Mouse (Mus musculus): ENCODE data around the gene Erich3. TPM values are rescaled to one million over a fixed set of nuclear protein-coding genes. Genes with fewer than 3 reads are reported as not detected.

Gene Erich3
- polyA plus RNA-seq, 1 experiment from 2014 or later = not detected

DNA sequence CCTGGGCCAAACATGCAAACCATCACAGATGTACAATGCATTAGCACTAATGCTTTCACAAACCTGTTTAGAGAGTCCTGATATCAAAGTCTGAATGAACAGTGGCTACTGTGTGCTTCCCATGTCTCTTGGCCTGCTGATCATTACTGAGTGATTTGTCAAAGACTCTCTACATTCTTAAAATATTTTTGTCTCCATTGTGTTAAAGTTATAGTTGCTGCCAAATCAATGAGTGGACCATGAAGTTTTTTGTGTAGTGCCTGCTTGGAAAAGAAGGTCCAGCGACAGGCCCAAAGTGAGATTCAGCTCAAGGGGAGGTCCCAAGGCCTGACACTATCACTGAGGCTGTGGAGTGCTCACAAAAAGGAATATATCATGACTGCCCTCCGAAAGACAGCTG, 108.0 kb downstream of the Erich3 start:
- no peaks in the 10 kb centered on the region for H3K4me1 ChIP-seq (replicated peaks)
- H3K27ac ChIP-seq (replicated peaks) = no peak overlapping the region
- H3K27me3 ChIP-seq = no peaks in the 10 kb centered on the region
- no peak for ATAC-seq (ENCODE audit: insufficient read depth)
- WGBS (ENCODE audit: insufficient replicate concordance) = 53% methylated on average over 2 of the region's 2 CpGs
- H3K9ac ChIP-seq = no peak overlapping the region
- no peaks in the 10 kb centered on the region for H3K9me3 ChIP-seq (replicated peaks)
- H3K36me3 ChIP-seq (replicated peaks) = no peaks in the 10 kb centered on the region
- H3K4me3 ChIP-seq (replicated peaks) = no peak overlapping the region
- no peak overlapping the region for H3K4me2 ChIP-seq

DNA sequence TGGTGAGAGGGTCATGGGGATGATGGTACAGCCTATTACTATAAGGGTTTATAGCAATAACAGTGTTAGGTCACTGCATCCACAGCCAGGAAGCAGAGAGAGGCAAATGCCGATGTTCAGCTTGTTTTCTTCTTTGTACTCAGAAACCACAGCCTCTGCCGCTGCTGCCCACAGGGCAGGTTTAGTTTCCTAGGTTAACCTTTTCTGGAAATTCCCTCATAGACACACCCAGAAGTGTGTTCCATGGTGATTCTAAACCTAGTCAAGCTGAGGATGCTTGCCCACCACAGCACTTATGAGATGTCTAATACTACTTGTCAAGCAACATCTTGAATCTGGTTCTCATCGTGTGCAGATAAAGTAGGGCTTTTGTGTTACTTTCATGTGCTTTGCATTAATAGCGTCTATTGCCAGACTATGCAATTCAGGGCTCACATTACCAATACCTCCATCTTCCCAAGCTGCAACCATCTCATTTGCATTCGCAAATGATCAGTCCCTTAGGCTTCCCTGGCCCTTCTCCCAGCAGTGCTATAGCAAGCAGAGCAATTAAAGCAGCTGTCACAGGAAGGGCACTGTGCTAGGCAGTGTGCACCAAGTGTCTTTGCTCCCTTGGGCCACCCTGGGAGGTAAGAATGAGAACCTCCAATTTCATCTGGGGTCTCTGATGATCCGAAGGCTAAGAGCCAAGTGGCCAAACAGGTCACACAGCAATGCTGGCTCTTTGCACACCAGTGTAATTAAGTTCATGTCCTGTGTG, 115.4 kb downstream of the Erich3 start:
- no peaks in the 10 kb centered on the region for H3K9me3 ChIP-seq (replicated peaks)
- no peaks in the 10 kb centered on the region for H3K36me3 ChIP-seq (replicated peaks)
- H3K27ac ChIP-seq (replicated peaks) = no peak overlapping the region
- no peak overlapping the region for H3K4me2 ChIP-seq
- H3K27me3 ChIP-seq = no peaks in the 10 kb centered on the region
- H3K4me1 ChIP-seq (replicated peaks) = no peaks in the 10 kb centered on the region
- WGBS (ENCODE audit: insufficient replicate concordance) = 40% methylated on average over 6 of the region's 6 CpGs
- no peak overlapping the region for H3K4me3 ChIP-seq (replicated peaks)
- ATAC-seq (ENCODE audit: insufficient read depth) = no peak
- no peak overlapping the region for H3K9ac ChIP-seq

DNA sequence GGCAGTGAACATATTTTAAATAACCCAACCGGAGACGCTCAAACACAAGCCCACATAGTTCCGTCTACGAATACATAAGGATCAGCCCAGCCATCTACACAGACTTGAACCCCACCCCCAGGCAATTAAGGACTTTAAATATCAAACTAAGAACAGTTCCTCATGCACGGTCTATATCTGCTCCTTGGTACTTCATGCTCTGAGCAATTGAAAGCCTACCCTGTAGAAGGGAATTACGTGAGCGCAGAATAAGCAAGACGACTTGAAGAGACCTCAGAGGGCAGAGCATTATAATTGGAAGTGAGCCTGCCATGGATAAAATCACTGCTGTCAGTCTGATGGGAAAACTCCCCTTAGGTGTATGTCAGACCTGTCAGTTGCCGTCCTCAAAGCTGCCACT, 122.7 kb downstream of the Erich3 start:
- Histone ChIP-seq H3K27me3 (no peaks in the 10 kb centered on the region), H3K4me1 (replicated peaks) (no peaks in the 10 kb centered on the region)

DNA sequence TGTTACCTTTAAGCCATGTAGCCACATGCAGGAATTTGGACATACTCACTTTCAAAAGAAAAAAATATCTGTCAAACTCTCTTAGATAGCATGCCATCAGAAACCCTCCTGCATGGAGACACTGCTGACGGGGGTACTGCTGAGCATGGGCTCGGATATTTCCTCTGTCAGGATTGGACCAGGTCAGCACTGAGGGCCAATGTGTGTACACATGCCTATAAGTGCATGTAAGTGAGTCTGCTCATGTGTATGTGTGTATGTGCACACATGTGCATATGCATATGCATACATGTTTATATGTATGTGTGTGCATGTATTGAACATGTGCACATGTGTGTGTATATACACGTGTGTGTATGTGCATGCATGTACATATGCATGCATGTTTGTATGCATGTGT, 124.0 kb downstream of the Erich3 start:
- WGBS (ENCODE audit: insufficient replicate concordance) = 45% methylated on average over 3 of the region's 3 CpGs
- no peak overlapping the region for H3K9ac ChIP-seq
- no peaks in the 10 kb centered on the region for H3K9me3 ChIP-seq (replicated peaks)
- H3K4me1 ChIP-seq (replicated peaks) = no peaks in the 10 kb centered on the region
- H3K36me3 ChIP-seq (replicated peaks) = no peaks in the 10 kb centered on the region
- H3K27me3 ChIP-seq = no peaks in the 10 kb centered on the region
- H3K4me3 ChIP-seq (replicated peaks) = no peak overlapping the region
- H3K27ac ChIP-seq (replicated peaks) = no peak overlapping the region
- no peak for ATAC-seq (ENCODE audit: insufficient read depth)
- no peak overlapping the region for H3K4me2 ChIP-seq

More for the DNA sequence above, 122.7 kb downstream of the Erich3 start:
- ATAC-seq (ENCODE audit: insufficient read depth) = no peak
- H3K9ac ChIP-seq = no peak overlapping the region
- H3K9me3 ChIP-seq (replicated peaks) = no peaks in the 10 kb centered on the region
- no peak overlapping the region for H3K4me2 ChIP-seq
- no peak overlapping the region for H3K27ac ChIP-seq (replicated peaks)
- 82% methylated on average over 9 of the region's 9 CpGs for WGBS (ENCODE audit: insufficient replicate concordance)
- no peaks in the 10 kb centered on the region for H3K36me3 ChIP-seq (replicated peaks)
- H3K4me3 ChIP-seq (replicated peaks) = no peak overlapping the region

DNA sequence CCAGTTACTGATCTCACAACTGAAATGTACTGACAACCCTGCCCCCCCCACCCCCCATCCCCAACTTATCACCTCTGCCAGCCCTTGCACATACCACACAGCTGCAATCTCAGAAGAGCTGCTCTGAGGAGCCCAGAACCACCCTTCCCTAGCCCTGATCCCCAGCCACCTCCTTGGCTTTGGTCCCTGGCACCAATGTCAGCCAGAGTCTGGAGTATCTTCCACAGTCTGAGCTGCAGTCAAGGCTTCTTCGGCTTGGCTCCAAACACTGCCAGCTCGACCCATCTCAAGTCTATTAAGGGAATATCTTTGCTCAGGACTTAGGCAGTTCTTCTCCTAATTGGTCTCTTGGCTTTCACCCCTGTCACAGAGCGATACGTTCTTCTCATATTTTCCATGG, 129.9 kb downstream of the Erich3 start:
- Histone ChIP-seq H3K9ac (no peak overlapping the region), H3K27me3 (no peaks in the 10 kb centered on the region), H3K4me1 (replicated peaks) (no peaks in the 10 kb centered on the region), H3K4me2 (no peak overlapping the region), H3K4me3 (replicated peaks) (no peak overlapping the region), H3K9me3 (replicated peaks) (no peaks in the 10 kb centered on the region), H3K27ac (replicated peaks) (no peak overlapping the region), H3K36me3 (replicated peaks) (no peaks in the 10 kb centered on the region)
- WGBS (ENCODE audit: insufficient replicate concordance) = 58% methylated on average over 4 of the region's 4 CpGs
- no peak for ATAC-seq (ENCODE audit: insufficient read depth)

DNA sequence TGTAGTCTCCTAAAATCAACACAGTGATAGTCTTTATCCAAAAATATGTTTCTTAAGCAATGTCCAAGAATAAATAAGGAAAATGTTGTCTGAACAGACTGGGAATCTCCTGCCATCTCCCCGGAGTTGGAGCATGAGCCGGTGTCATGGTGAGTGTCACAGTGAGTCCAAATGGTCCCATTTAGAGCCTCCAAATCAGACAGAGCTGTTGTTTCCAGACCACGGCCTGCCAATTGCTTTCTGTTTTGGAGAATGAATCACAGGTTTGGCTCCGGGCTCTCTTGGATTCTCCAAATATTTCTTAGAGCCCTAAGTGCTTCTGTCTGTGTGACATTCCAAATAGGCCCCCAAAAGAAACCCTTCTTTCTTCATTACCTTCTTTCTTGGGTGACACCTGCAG, 135.1 kb downstream of the Erich3 start:
- no peaks in the 10 kb centered on the region for H3K4me1 ChIP-seq (replicated peaks)
- no peaks in the 10 kb centered on the region for H3K27me3 ChIP-seq
- no peak overlapping the region for H3K4me2 ChIP-seq
- no peak overlapping the region for H3K9ac ChIP-seq
- H3K9me3 ChIP-seq (replicated peaks) = no peaks in the 10 kb centered on the region
- H3K4me3 ChIP-seq (replicated peaks) = no peak overlapping the region
- ATAC-seq (ENCODE audit: insufficient read depth) = no peak
- no peak overlapping the region for H3K27ac ChIP-seq (replicated peaks)
- 65% methylated on average over 4 of the region's 4 CpGs for WGBS (ENCODE audit: insufficient replicate concordance)
- no peaks in the 10 kb centered on the region for H3K36me3 ChIP-seq (replicated peaks)

DNA sequence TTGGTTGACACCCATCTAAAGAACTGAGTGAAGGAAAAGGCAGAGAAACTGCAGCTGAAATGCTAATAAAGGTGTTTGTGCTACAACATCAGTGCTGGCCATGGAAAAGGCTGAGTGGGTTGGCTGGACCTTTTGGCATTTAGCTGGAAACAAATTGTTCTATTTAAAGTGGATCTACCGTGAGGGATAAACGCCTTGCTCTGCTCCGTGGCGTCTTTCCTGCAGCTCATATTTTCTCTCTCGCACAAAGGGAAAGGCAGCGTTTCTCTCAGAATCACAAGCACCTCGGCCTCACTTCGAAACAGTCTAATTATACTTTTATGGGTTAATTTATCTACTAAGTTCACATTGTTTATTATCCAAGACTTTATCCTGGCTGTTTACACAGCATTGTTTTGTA, 136.8 kb downstream of the Erich3 start:
- ATAC-seq (ENCODE audit: insufficient read depth) = no peak
- Histone ChIP-seq H3K4me1 (replicated peaks) (no peaks in the 10 kb centered on the region), H3K9ac (no peak overlapping the region), H3K9me3 (replicated peaks) (no peaks in the 10 kb centered on the region), H3K27ac (replicated peaks) (no peak overlapping the region), H3K27me3 (no peaks in the 10 kb centered on the region), H3K36me3 (replicated peaks) (no peaks in the 10 kb centered on the region), H3K4me3 (replicated peaks) (no peak overlapping the region), H3K4me2 (no peak overlapping the region)
- 68% methylated on average over 8 of the region's 8 CpGs for WGBS (ENCODE audit: insufficient replicate concordance)

DNA sequence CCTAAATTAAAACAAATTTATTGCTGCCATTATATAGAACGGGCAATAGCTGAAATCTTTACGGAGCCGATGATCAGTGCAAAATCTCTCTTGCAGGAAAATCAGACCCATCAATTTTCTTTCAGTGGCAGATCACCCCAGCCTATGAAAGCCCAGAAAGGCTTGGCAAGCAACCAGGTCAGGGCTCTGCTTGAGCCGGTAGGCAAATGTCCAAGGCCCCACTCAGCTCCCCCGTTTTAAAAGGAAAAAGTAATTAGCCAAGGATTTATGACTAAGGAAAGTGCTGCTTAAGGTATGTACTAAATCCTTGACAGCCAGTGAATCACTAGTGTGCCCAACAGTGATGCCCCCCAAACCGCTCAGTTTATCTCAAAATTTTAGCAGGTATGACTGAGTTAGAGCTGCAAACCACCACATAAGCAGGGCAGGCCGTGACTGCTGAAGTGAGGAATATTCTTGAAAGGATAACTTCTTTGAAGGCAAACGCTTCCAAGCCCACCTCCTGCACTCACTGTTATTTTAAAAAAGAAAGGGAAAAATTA, 137.3 kb downstream of the Erich3 start:
- no peaks in the 10 kb centered on the region for H3K9me3 ChIP-seq (replicated peaks)
- H3K4me1 ChIP-seq (replicated peaks) = no peaks in the 10 kb centered on the region
- no peak overlapping the region for H3K4me3 ChIP-seq (replicated peaks)
- no peak overlapping the region for H3K4me2 ChIP-seq
- WGBS (ENCODE audit: insufficient replicate concordance) = 60% methylated on average over 8 of the region's 8 CpGs
- ATAC-seq (ENCODE audit: insufficient read depth) = no peak
- H3K27me3 ChIP-seq = no peaks in the 10 kb centered on the region
- H3K36me3 ChIP-seq (replicated peaks) = no peaks in the 10 kb centered on the region
- H3K9ac ChIP-seq = no peak overlapping the region
- H3K27ac ChIP-seq (replicated peaks) = no peak overlapping the region

DNA sequence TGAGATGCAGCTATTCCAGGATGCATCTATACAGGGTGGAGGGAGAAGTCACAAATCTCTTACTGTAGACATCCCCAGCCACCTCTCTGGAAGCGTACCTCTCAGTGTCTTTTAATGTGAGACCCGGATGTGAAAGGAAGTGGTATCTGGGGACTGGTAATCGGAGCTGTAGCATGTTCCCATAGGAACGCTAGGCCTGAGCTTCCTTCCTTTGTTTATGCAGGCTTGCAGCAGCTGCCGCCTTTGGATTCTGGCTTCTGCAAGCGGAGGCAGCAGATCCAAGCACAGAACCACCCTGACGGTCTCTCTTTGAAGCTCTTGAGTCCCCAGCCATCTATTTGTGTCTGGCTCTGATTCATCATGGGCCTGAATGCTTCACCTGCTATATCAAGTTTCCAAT, 143.0 kb downstream of the Erich3 start:
- 16% methylated on average over 7 of the region's 7 CpGs for WGBS (ENCODE audit: insufficient replicate concordance)
- no peak overlapping the region for H3K4me3 ChIP-seq (replicated peaks)
- ATAC-seq (ENCODE audit: insufficient read depth) = no peak

DNA sequence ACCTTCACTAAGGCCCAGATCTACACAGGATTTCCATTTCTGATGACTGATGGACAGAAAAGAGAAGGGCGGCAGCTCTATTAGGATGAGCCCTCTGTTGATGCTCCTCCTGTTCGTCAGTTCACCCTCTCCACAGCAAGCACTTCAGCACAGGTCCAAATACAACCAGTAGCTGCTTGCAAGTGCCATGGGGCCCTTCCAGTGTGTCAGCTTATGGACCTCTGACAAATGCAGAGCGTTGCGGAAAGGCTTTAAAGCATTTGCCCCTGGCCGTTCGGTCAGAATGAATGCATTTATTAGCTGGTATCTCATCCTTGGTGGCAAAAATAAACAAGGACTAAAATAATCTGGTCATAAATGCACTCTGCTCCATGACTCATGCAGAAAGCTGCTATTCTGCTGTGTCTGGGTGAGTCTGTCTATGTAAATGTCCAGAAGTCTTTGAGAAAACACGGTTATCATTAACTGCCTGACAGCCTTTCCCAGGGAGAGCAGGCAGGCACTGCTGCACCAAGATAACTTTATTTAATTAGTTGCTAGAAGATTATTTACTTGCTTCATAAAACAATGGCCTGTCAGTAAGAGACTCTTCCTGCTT, 146.7 kb downstream of the Erich3 start:
- Histone ChIP-seq H3K4me1 (replicated peaks) (no peaks in the 10 kb centered on the region), H3K36me3 (replicated peaks) (no peaks in the 10 kb centered on the region), H3K4me3 (replicated peaks) (no peak overlapping the region), H3K9me3 (replicated peaks) (no peaks in the 10 kb centered on the region), H3K9ac (no peak overlapping the region), H3K27ac (replicated peaks) (no peak overlapping the region), H3K4me2 (no peak overlapping the region), H3K27me3 (no peaks in the 10 kb centered on the region)
- ATAC-seq (ENCODE audit: insufficient read depth) = no peak
- WGBS (ENCODE audit: insufficient replicate concordance) = 60% methylated on average over 7 of the region's 7 CpGs

More for the DNA sequence above, 143.0 kb downstream of the Erich3 start:
- Histone ChIP-seq H3K4me2 (no peak overlapping the region), H3K9ac (no peak overlapping the region), H3K4me1 (replicated peaks) (no peaks in the 10 kb centered on the region), H3K9me3 (replicated peaks) (no peaks in the 10 kb centered on the region), H3K27me3 (no peaks in the 10 kb centered on the region), H3K36me3 (replicated peaks) (no peaks in the 10 kb centered on the region), H3K27ac (replicated peaks) (no peak overlapping the region)

DNA sequence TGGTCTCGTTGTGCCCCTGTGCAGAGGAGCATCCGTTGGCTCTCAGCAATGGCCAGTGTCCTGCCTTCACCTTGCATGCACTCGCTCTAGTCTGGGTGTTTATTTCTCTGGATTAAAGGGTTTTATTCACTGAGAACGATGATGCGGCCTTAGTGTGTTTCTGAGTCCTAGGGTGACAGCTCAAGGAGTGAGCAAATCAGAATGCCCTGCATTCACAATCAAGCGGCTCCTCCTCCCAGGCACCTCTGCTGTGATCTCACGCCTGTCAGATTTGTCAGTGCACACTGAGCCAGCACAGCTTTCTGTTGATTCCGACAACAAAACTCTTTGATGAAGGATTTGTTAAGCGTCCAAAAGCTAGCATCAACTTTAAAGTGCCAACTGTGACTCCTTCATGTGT, 147.6 kb downstream of the Erich3 start:
- no peak overlapping the region for H3K4me2 ChIP-seq
- WGBS (ENCODE audit: insufficient replicate concordance) = 53% methylated on average over 9 of the region's 9 CpGs
- no peak overlapping the region for H3K9ac ChIP-seq

More for the DNA sequence above, 147.6 kb downstream of the Erich3 start:
- Histone ChIP-seq H3K27me3 (no peaks in the 10 kb centered on the region), H3K4me1 (replicated peaks) (no peaks in the 10 kb centered on the region), H3K36me3 (replicated peaks) (no peaks in the 10 kb centered on the region), H3K4me3 (replicated peaks) (no peak overlapping the region), H3K27ac (replicated peaks) (no peak overlapping the region), H3K9me3 (replicated peaks) (no peaks in the 10 kb centered on the region)
- ATAC-seq (ENCODE audit: insufficient read depth) = no peak
